Mouse (Mus musculus) liver, embryonic 15.5 days (tissue): ENCODE measurements around the gene Dirc2. TPM values are rescaled to one million over a fixed set of nuclear protein-coding genes. Genes with fewer than 3 reads are reported as not detected.

Experiments
- ATAC-seq: fragments of 200-750 bp; cut with Nextera tagmentation; 2 replicates; pipeline ENCODE4 v1.8.0; 2017; ENCODE audit warnings: moderate number of reproducible peaks, mild to moderate bottlenecking, moderate library complexity; ENCODE audit not compliant: insufficient read depth
- H3K27ac ChIP-seq: fragments of 300-500 bp; sonication (generic); replicated peaks from 2 replicates; pipeline ENCODE4 v1.5.1; 2015; ENCODE audit warnings: mild to moderate bottlenecking, inconsistent platforms
- H3K27me3 ChIP-seq: fragments of 300-500 bp; sonication (generic); 2 replicates; pipeline ENCODE4 v1.6.1; 2015; ENCODE audit warnings: mild to moderate bottlenecking, inconsistent platforms
- H3K36me3 ChIP-seq: fragments of 300-500 bp; sonication (generic); replicated peaks from 2 replicates; pipeline ENCODE4 v1.6.1; 2015; ENCODE audit warnings: moderate library complexity, mild to moderate bottlenecking, inconsistent platforms
- H3K4me1 ChIP-seq: fragments of 300-500 bp; sonication (generic); replicated peaks from 2 replicates; pipeline ENCODE4 v1.6.1; 2015; ENCODE audit warnings: inconsistent platforms
- H3K4me2 ChIP-seq: fragments of 300-500 bp; sonication (generic); 2 replicates; pipeline ENCODE4 v1.6.1; 2015; ENCODE audit warnings: moderate library complexity, mild to moderate bottlenecking, inconsistent platforms
- H3K4me3 ChIP-seq: fragments of 300-500 bp; sonication (generic); replicated peaks from 2 replicates; pipeline ENCODE4 v1.5.1; 2015; ENCODE audit warnings: mild to moderate bottlenecking, inconsistent platforms
- H3K9ac ChIP-seq: fragments of 300-500 bp; sonication (generic); 2 replicates; pipeline ENCODE4 v1.6.1; 2015; ENCODE audit warnings: moderate library complexity, mild to moderate bottlenecking, inconsistent platforms
- H3K9me3 ChIP-seq: fragments of 300-500 bp; sonication (generic); replicated peaks from 2 replicates; pipeline ENCODE4 v1.6.1; 2016; ENCODE audit warnings: inconsistent platforms
- WGBS: fragments of 180-500 bp; shearing (Covaris S2); methylation state at CpG from one replicate; pipeline ENCODE4 v1.1.7; 2015; ENCODE audit warnings: mixed read lengths; ENCODE audit not compliant: insufficient replicate concordance; 5-methylcytosine and 5-hydroxymethylcytosine counted together
- polyA plus RNA-seq: library from polyadenylated mRNA; unstranded; fragments of >200 nt; fragmentation: Nextera tagmentation; extraction: Ambion mirVana; gene quantifications from 2 replicates; pipeline ENCODE4 v1.2.1, GENCODE M21; 2015

The Dirc2 gene
- polyA plus RNA-seq, 1 experiment from 2014 or later = 5.0 TPM

GRCm38 (mm10) chr16:35713606-35714005 lies 55.5 kb downstream of the Dirc2 start:
- no peak overlapping the region for H3K4me2 ChIP-seq
- H3K4me1 ChIP-seq = no peaks in the 10 kb centered on the region
- H3K9ac ChIP-seq = no peak overlapping the region
- no peaks in the 10 kb centered on the region for H3K27me3 ChIP-seq
- peaks cover 26% of the 10 kb centered on the region; the same call in 1 of the 2 replicates for H3K36me3 ChIP-seq
- no peaks in the 10 kb centered on the region for H3K9me3 ChIP-seq
- WGBS = 72% methylated on average over 7 of the region's 7 CpGs
- no peak for ATAC-seq
- H3K4me3 ChIP-seq = no peak overlapping the region
- no peak overlapping the region for H3K27ac ChIP-seq

GRCm38 (mm10) chr16:35711004-35711403 lies 58.2 kb downstream of the Dirc2 start:
- peaks cover 10% of the 10 kb centered on the region; the same call in 1 of the 2 replicates for H3K36me3 ChIP-seq
- no peak overlapping the region for H3K9ac ChIP-seq
- H3K4me3 ChIP-seq = no peak overlapping the region
- H3K27ac ChIP-seq = no peak overlapping the region
- WGBS = 82% methylated on average over 7 of the region's 7 CpGs
- no peaks in the 10 kb centered on the region for H3K4me1 ChIP-seq
- ATAC-seq = no peak
- H3K9me3 ChIP-seq = no peaks in the 10 kb centered on the region
- H3K4me2 ChIP-seq = no peak overlapping the region
- H3K27me3 ChIP-seq = no peaks in the 10 kb centered on the region

- H3K4me2 ChIP-seq = no peak overlapping the region
- no peaks in the 10 kb centered on the region for H3K9me3 ChIP-seq
- no peak for ATAC-seq
- 75% methylated on average over 5 of the region's 5 CpGs for WGBS
- no peaks in the 10 kb centered on the region for H3K27me3 ChIP-seq
- no peak overlapping the region for H3K4me3 ChIP-seq
- peaks cover 21% of the 10 kb centered on the region; the same call in 1 of the 2 replicates for H3K36me3 ChIP-seq
- no peak overlapping the region for H3K9ac ChIP-seq
- no peaks in the 10 kb centered on the region for H3K4me1 ChIP-seq
- H3K27ac ChIP-seq = no peak overlapping the region
Measured at GRCm38 (mm10) chr16:35707004-35707403, 62.2 kb downstream of the Dirc2 start.

GRCm38 (mm10) chr16:35704796-35705195 lies 64.4 kb downstream of the Dirc2 start:
- Histone ChIP-seq H3K36me3 (peaks cover 21% of the 10 kb centered on the region; the same call in 1 of the 2 replicates), H3K4me3 (no peak overlapping the region), H3K27ac (no peak overlapping the region), H3K9ac (no peak overlapping the region), H3K4me2 (no peak overlapping the region), H3K9me3 (no peaks in the 10 kb centered on the region), H3K4me1 (no peaks in the 10 kb centered on the region), H3K27me3 (no peaks in the 10 kb centered on the region)
- ATAC-seq = no peak
- WGBS = 78% methylated on average over 14 of the region's 14 CpGs

- Histone ChIP-seq H3K4me2 (no peak overlapping the region), H3K4me1 (no peaks in the 10 kb centered on the region), H3K27ac (no peak overlapping the region), H3K36me3 (peaks cover 19% of the 10 kb centered on the region; the same call in 1 of the 2 replicates), H3K9ac (no peak overlapping the region), H3K4me3 (no peak overlapping the region), H3K9me3 (no peaks in the 10 kb centered on the region), H3K27me3 (no peaks in the 10 kb centered on the region)
- 76% methylated on average over 16 of the region's 16 CpGs for WGBS
- no peak for ATAC-seq
Measured at GRCm38 (mm10) chr16:35703763-35704679, 65.1 kb downstream of the Dirc2 start.

- no peak overlapping the region for H3K4me3 ChIP-seq
- H3K36me3 ChIP-seq = peaks cover 29% of the 10 kb centered on the region
- WGBS = 77% methylated on average over 11 of the region's 11 CpGs
- ATAC-seq = no peak
- H3K4me1 ChIP-seq = no peaks in the 10 kb centered on the region
- no peak overlapping the region for H3K9ac ChIP-seq
- no peak overlapping the region for H3K4me2 ChIP-seq
- no peak overlapping the region for H3K27ac ChIP-seq
- no peaks in the 10 kb centered on the region for H3K9me3 ChIP-seq
- no peaks in the 10 kb centered on the region for H3K27me3 ChIP-seq
Measured at GRCm38 (mm10) chr16:35701823-35702222, 67.3 kb downstream of the Dirc2 start.

GRCm38 (mm10) chr16:35696103-35696502 lies 73.1 kb downstream of the Dirc2 start:
- WGBS = 58% methylated on average over 2 of the region's 2 CpGs
- H3K27me3 ChIP-seq = no peaks in the 10 kb centered on the region
- no peak overlapping the region for H3K27ac ChIP-seq
- H3K4me1 ChIP-seq = no peaks in the 10 kb centered on the region
- no peaks in the 10 kb centered on the region for H3K9me3 ChIP-seq
- no peak overlapping the region for H3K4me2 ChIP-seq
- H3K9ac ChIP-seq = no peak overlapping the region
- no peak for ATAC-seq
- no peak overlapping the region for H3K4me3 ChIP-seq
- H3K36me3 ChIP-seq = peaks cover 12% of the 10 kb centered on the region

- H3K9ac ChIP-seq = no peak overlapping the region
- H3K4me3 ChIP-seq = no peak overlapping the region
- H3K4me1 ChIP-seq = no peaks in the 10 kb centered on the region
- no peak for ATAC-seq
- no peaks in the 10 kb centered on the region for H3K27me3 ChIP-seq
- WGBS = 83% methylated on average over 13 of the region's 13 CpGs
- H3K36me3 ChIP-seq = peaks cover 12% of the 10 kb centered on the region
- H3K4me2 ChIP-seq = no peak overlapping the region
- no peaks in the 10 kb centered on the region for H3K9me3 ChIP-seq
- H3K27ac ChIP-seq = no peak overlapping the region
Measured at GRCm38 (mm10) chr16:35694250-35694846, 74.8 kb downstream of the Dirc2 start.

- no peaks in the 10 kb centered on the region for H3K27me3 ChIP-seq
- H3K4me2 ChIP-seq = no peak overlapping the region
- H3K4me1 ChIP-seq = no peaks in the 10 kb centered on the region
- H3K27ac ChIP-seq = no peak overlapping the region
- 75% methylated on average over 7 of the region's 7 CpGs for WGBS
- H3K36me3 ChIP-seq = no peaks in the 10 kb centered on the region; the same call in 1 of the 2 replicates
- no peak overlapping the region for H3K4me3 ChIP-seq
- no peak for ATAC-seq
- H3K9me3 ChIP-seq = no peaks in the 10 kb centered on the region
- no peak overlapping the region for H3K9ac ChIP-seq
Measured at GRCm38 (mm10) chr16:35691606-35692005, 77.5 kb downstream of the Dirc2 start.

GRCm38 (mm10) chr16:35686491-35686890 lies 82.7 kb downstream of the Dirc2 start:
- no peaks in the 10 kb centered on the region for H3K9me3 ChIP-seq

GRCm38 (mm10) chr16:35685027-35685426 lies 84.1 kb downstream of the Dirc2 start:
- no peaks in the 10 kb centered on the region for H3K9me3 ChIP-seq
- no peak overlapping the region for H3K27ac ChIP-seq
- no peak overlapping the region for H3K4me3 ChIP-seq
- no peak overlapping the region for H3K4me2 ChIP-seq
- H3K9ac ChIP-seq = no peak overlapping the region
- H3K36me3 ChIP-seq = no peaks in the 10 kb centered on the region
- ATAC-seq = no peak
- WGBS = 71% methylated on average over 13 of the region's 13 CpGs
- peaks cover 11% of the 10 kb centered on the region for H3K27me3 ChIP-seq
- no peaks in the 10 kb centered on the region for H3K4me1 ChIP-seq

More at GRCm38 (mm10) chr16:35686491-35686890, 82.7 kb downstream of the Dirc2 start:
- no peak overlapping the region for H3K27ac ChIP-seq
- H3K4me3 ChIP-seq = no peak overlapping the region
- no peak overlapping the region for H3K9ac ChIP-seq
- H3K27me3 ChIP-seq = peaks cover 6% of the 10 kb centered on the region; the same call in 1 of the 2 replicates
- no peak overlapping the region for H3K4me2 ChIP-seq
- no peaks in the 10 kb centered on the region for H3K4me1 ChIP-seq
- no peak for ATAC-seq
- no peaks in the 10 kb centered on the region for H3K36me3 ChIP-seq
- 70% methylated on average over 7 of the region's 7 CpGs for WGBS
